Mouse (Mus musculus) G1E (cell line): ENCODE results near the gene Rnf151. TPM values are rescaled to one million over a fixed set of nuclear protein-coding genes. Genes with fewer than 3 reads are reported as not detected.
"Not testable (repeated sequence)": the region's sequence is repeated elsewhere in the genome, so short reads cannot be mapped to it uniquely, and the experiment has no call there.

Experiments
- ATAC-seq: 2 replicates; pipeline ENCODE4 v1.8.0; 2016; ENCODE audit warnings: mild to moderate bottlenecking; ENCODE audit not compliant: insufficient number of reproducible peaks, poor library complexity, low FRiP score, severe bottlenecking; ENCODE audit errors: extremely low read depth
- DNase-seq: peaks from one replicate; pipeline ENCODE4 v3.0.0; 2012; ENCODE audit warnings: low spot score
- H3K27me3 ChIP-seq: 2 replicates; pipeline ENCODE4 v1.6.1; 2012; ENCODE audit warnings: mild to moderate bottlenecking, low read length, inconsistent platforms; ENCODE audit not compliant: insufficient read depth
- H3K36me3 ChIP-seq: replicated peaks from 2 replicates; pipeline ENCODE3; 2012; ENCODE audit warnings: mild to moderate bottlenecking, inconsistent platforms
- H3K4me1 ChIP-seq: 2 replicates; pipeline ENCODE4 v1.6.1; 2012; ENCODE audit warnings: low read depth, low read length, inconsistent platforms, mixed read lengths; ENCODE audit not compliant: insufficient read depth
- H3K4me3 ChIP-seq: 2 replicates; pipeline ENCODE4 v1.5.1; 2012; ENCODE audit warnings: low read depth, mild to moderate bottlenecking, inconsistent platforms, low read length, moderate library complexity, mixed read lengths
- H3K9me3 ChIP-seq: replicated peaks from 2 replicates; pipeline ENCODE4 v1.6.1; 2012; ENCODE audit warnings: inconsistent platforms
- CTCF ChIP-seq: IDR thresholded peaks from 2 replicates; pipeline ENCODE4 v1.5.1; 2012; ENCODE audit warnings: low read depth, low read length, inconsistent platforms, mixed read lengths
- GATA1 ChIP-seq: IDR thresholded peaks from 2 replicates; pipeline ENCODE4 v1.6.1; 2012; ENCODE audit warnings: borderline replicate concordance, low read length, inconsistent platforms, mixed read lengths
- GATA2 ChIP-seq: IDR thresholded peaks from 2 replicates; pipeline ENCODE4 v1.6.1; 2012; ENCODE audit warnings: low read depth, low read length, inconsistent platforms, borderline replicate concordance
- POLR2AphosphoS5 ChIP-seq: IDR thresholded peaks from 2 replicates; pipeline ENCODE4 v1.6.1; 2012; ENCODE audit warnings: low read depth, low read length, inconsistent platforms; ENCODE audit not compliant: insufficient replicate concordance
- TAL1 ChIP-seq: conservative IDR thresholded peaks from 2 replicates; pipeline ENCODE4 v1.6.1; 2012; ENCODE audit warnings: low read depth, low read length, inconsistent platforms, mixed read lengths
- polyA plus RNA-seq: library from polyadenylated mRNA; stranded (reverse); fragments of >175 nt; gene quantifications from 2 replicates; pipeline ENCODE4 v1.2.3, GENCODE M21; 2012
- total RNA-seq, 2 experiments: library from RNA; stranded (forward) in 1 of 2; stranded (reverse) in 1 of 2; fragments of 200-1000 nt in 1 of 2; fragments of >200 nt in 1 of 2; fragmentation: Nextera tagmentation in 1 of 2; gene quantifications; 2 replicates each; pipeline ENCODE4 v1.2.3; 2014 to 2017

Gene Rnf151
- total and polyA plus RNA-seq, 3 experiments = 0.13 TPM; not detected in 2

GRCm38 (mm10) chr17:24727618-24728017, 9.8 kb upstream of the Rnf151 start, which contains the start of gene Rpl3l:
Gene Rpl3l, plus strand, starts transcription at chr17:24727820.
- H3K27me3 ChIP-seq = peaks cover 23% of the 10 kb centered on the region
- H3K9me3 ChIP-seq = no peaks in the 10 kb centered on the region
- peaks cover 1% of the 10 kb centered on the region for H3K36me3 ChIP-seq
- TF ChIP-seq CTCF = no peak
- no peak for TF ChIP-seq TAL1
- no peak for TF ChIP-seq GATA2
- ATAC-seq (no peak), DNase-seq (no peak)
- H3K4me1 ChIP-seq = peaks cover 21% of the 10 kb centered on the region
- H3K4me3 ChIP-seq = no peak within 1 kb of the TSS

GRCm38 (mm10) chr17:24725637-24726390, 8.0 kb upstream of the Rnf151 start:
- H3K36me3 ChIP-seq = peaks cover 17% of the 10 kb centered on the region
- ATAC-seq (no peak), DNase-seq (no peak)
- H3K9me3 ChIP-seq = no peaks in the 10 kb centered on the region
- H3K4me1 ChIP-seq = peaks cover 33% of the 10 kb centered on the region
- H3K4me3 ChIP-seq = no peak overlapping the region
- TF ChIP-seq CTCF (no peak; the same call in 1 of the 2 replicates), GATA1 (no peak), POLR2AphosphoS5 (no peak), GATA2 (no peak), TAL1 (no peak)
- peaks cover 17% of the 10 kb centered on the region for H3K27me3 ChIP-seq

GRCm38 (mm10) chr17:24724184-24724583, 6.3 kb upstream of the Rnf151 start, which contains the start of gene Ndufb10:
Gene Ndufb10, minus strand, starts transcription at chr17:24724478.
- Histone ChIP-seq H3K4me3 (peak within 1 kb of the TSS; percentile 77), H3K4me1 (peaks cover 30% of the 10 kb centered on the region), H3K27me3 (peaks cover 15% of the 10 kb centered on the region), H3K9me3 (no peaks in the 10 kb centered on the region), H3K36me3 (peaks cover 21% of the 10 kb centered on the region)
- TF ChIP-seq CTCF (peak; percentile 97), TAL1 (no peak), POLR2AphosphoS5 (no peak; the same call in 1 of the 2 replicates)
- ATAC-seq (peak; percentile 48), DNase-seq (peak; percentile 69)

GRCm38 (mm10) chr17:24723881-24724180, 6.0 kb upstream of the Rnf151 start:
- ATAC-seq (no peak), DNase-seq (peak; percentile 52)
- Histone ChIP-seq H3K9me3 (no peaks in the 10 kb centered on the region), H3K4me3 (peak overlapping the region; percentile 77), H3K36me3 (peaks cover 21% of the 10 kb centered on the region), H3K27me3 (peaks cover 15% of the 10 kb centered on the region), H3K4me1 (peaks cover 31% of the 10 kb centered on the region)
- TF ChIP-seq CTCF (no peak), TAL1 (no peak), GATA1 (no peak), POLR2AphosphoS5 (no peak; the same call in 1 of the 2 replicates), GATA2 (no peak)

- Histone ChIP-seq H3K4me3 (peak overlapping the region; percentile 77), H3K4me1 (peaks cover 36% of the 10 kb centered on the region), H3K9me3 (no peaks in the 10 kb centered on the region), H3K27me3 (peaks cover 12% of the 10 kb centered on the region), H3K36me3 (peaks cover 26% of the 10 kb centered on the region)
- DNase-seq (no peak), ATAC-seq (no peak)
- TF ChIP-seq POLR2AphosphoS5 (peak; percentile 88; the same call in 1 of the 2 replicates), TAL1 (no peak)
Measured at GRCm38 (mm10) chr17:24723122-24723880, 5.4 kb upstream of the Rnf151 start.

GRCm38 (mm10) chr17:24722220-24722924, 4.5 kb upstream of the Rnf151 start:
- H3K9me3 ChIP-seq = no peaks in the 10 kb centered on the region
- H3K4me1 ChIP-seq = peaks cover 41% of the 10 kb centered on the region
- peak overlapping the region; percentile 74 for H3K4me3 ChIP-seq
- peaks cover 35% of the 10 kb centered on the region for H3K36me3 ChIP-seq
- DNase-seq = no peak
- no peak for TF ChIP-seq TAL1
- peak; percentile 95 for TF ChIP-seq POLR2AphosphoS5
- no peak for TF ChIP-seq CTCF
- no peak for ATAC-seq
- H3K27me3 ChIP-seq = peaks cover 3% of the 10 kb centered on the region; the same call in 1 of the 2 replicates

GRCm38 (mm10) chr17:24721383-24721955, 3.6 kb upstream of the Rnf151 start:
- H3K4me1 ChIP-seq = peaks cover 41% of the 10 kb centered on the region
- H3K9me3 ChIP-seq, ATAC-seq, DNase-seq, H3K27me3 ChIP-seq: not testable (repeated sequence)
- peak overlapping the region; percentile 74 for H3K4me3 ChIP-seq
- H3K36me3 ChIP-seq = peaks cover 44% of the 10 kb centered on the region

- H3K9me3 ChIP-seq, H3K27me3 ChIP-seq, DNase-seq, ATAC-seq: not testable (repeated sequence)
- H3K36me3 ChIP-seq = peaks cover 53% of the 10 kb centered on the region
- peak overlapping the region; percentile 81 for H3K4me3 ChIP-seq
- peaks cover 39% of the 10 kb centered on the region for H3K4me1 ChIP-seq
Measured at GRCm38 (mm10) chr17:24720616-24721015, 2.8 kb upstream of the Rnf151 start.
